Mouse (Mus musculus) hindbrain, postnatal 0 days (tissue): Measurements from ENCODE around the gene Cox19. TPM values are rescaled to one million over a fixed set of nuclear protein-coding genes. Genes with fewer than 3 reads are reported as not detected.

Source experiments
- ATAC-seq: fragments of 200-750 bp; cut with Nextera tagmentation; 2 replicates; pipeline ENCODE4 v1.8.0; 2017; ENCODE audit warnings: mild to moderate bottlenecking, moderate TSS enrichment, moderate library complexity
- DNase-seq: peaks from one replicate; pipeline ENCODE4 v3.0.0-alpha.2; 2015; ENCODE audit warnings: low spot score
- H3K27ac ChIP-seq: fragments of 300-500 bp; sonication (generic); 2 replicates; pipeline ENCODE4 v1.5.1; 2014; ENCODE audit warnings: mild to moderate bottlenecking
- H3K27me3 ChIP-seq: fragments of 300-500 bp; sonication (generic); 2 replicates; pipeline ENCODE4 v1.6.1; 2014; ENCODE audit warnings: low read length, mixed read lengths; ENCODE audit not compliant: insufficient read depth
- H3K36me3 ChIP-seq: fragments of 300-500 bp; sonication (generic); 2 replicates; pipeline ENCODE4 v1.6.1; 2014; ENCODE audit warnings: low read length, mixed read lengths; ENCODE audit not compliant: insufficient read depth
- H3K4me1 ChIP-seq: fragments of 300-500 bp; sonication (generic); 2 replicates; pipeline ENCODE4 v1.6.1; 2014; ENCODE audit warnings: antibody characterized with exemption, low read length, mixed read lengths; ENCODE audit not compliant: insufficient read depth
- H3K4me2 ChIP-seq: fragments of 300-500 bp; sonication (generic); 2 replicates; pipeline ENCODE4 v1.6.1; 2014; ENCODE audit warnings: low read depth, mild to moderate bottlenecking, low read length, moderate library complexity, mixed read lengths
- H3K4me3 ChIP-seq: fragments of 300-500 bp; sonication (generic); 2 replicates; pipeline ENCODE4 v1.5.1; 2014; ENCODE audit warnings: low read length
- H3K9ac ChIP-seq: fragments of 300-500 bp; sonication (generic); replicated peaks from 2 replicates; pipeline ENCODE4 v1.6.1; 2014; ENCODE audit warnings: mild to moderate bottlenecking, low read length, moderate library complexity, mixed read lengths
- H3K9me3 ChIP-seq: fragments of 300-500 bp; sonication (generic); 2 replicates; pipeline ENCODE4 v1.6.1; 2016; ENCODE audit warnings: low read length, mixed read lengths
- CTCF ChIP-seq: IDR thresholded peaks from 2 replicates; pipeline ENCODE4 v1.5.1; 2016; ENCODE audit warnings: antibody characterized with exemption, control low read depth, low read depth
- WGBS: fragments of 180-500 bp; shearing (Covaris S2); extraction: QIAGEN DNeasy Blood & Tissue Kit; methylation state at CpG from one replicate; pipeline ENCODE4 v1.1.7; 2014; 5-methylcytosine and 5-hydroxymethylcytosine counted together
- polyA plus RNA-seq: library from polyadenylated mRNA; unstranded; fragments of >200 nt; fragmentation: Nextera tagmentation; extraction: Ambion mirVana; gene quantifications from 2 replicates; pipeline ENCODE4 v1.2.1, GENCODE M21; 2015
- total RNA-seq: library from RNA; depleted of rRNA; stranded (reverse); fragments of >200 nt; gene quantifications from 2 replicates; pipeline ENCODE4 v1.2.3, GENCODE M21; 2014

Cox19 gene
- total and polyA plus RNA-seq, 2 experiments from 2014 or later = 91.0 to 93.7 TPM

- ATAC-seq = no peak
- 64% methylated on average over 6 of the region's 6 CpGs for WGBS
- H3K9ac ChIP-seq = no peak within 1 kb of the TSS
Measured at GRCm38 (mm10) chr5:139352317-139352716, 1.1 kb upstream of the Cox19 start, which contains the start of gene Cyp2w1. Gene Cyp2w1, plus strand, starts transcription at chr5:139352617.

GRCm38 (mm10) chr5:139351628-139352027, 410 bp upstream of the Cox19 start:
- WGBS = 37% methylated on average over 8 of the region's 8 CpGs
- no peak for ATAC-seq
- no peak for DNase-seq
- Histone ChIP-seq H3K27me3 (no peaks in the 10 kb centered on the region), H3K4me1 (no peaks in the 10 kb centered on the region), H3K36me3 (no peaks in the 10 kb centered on the region), H3K27ac (no peak overlapping the region), H3K9ac (no peak overlapping the region), H3K9me3 (no peaks in the 10 kb centered on the region), H3K4me3 (no peak overlapping the region), H3K4me2 (no peak overlapping the region)
- TF ChIP-seq CTCF = no peak

More at GRCm38 (mm10) chr5:139352317-139352716, 1.1 kb upstream of the Cox19 start, which contains the start of gene Cyp2w1:
- Histone ChIP-seq H3K4me3 (no peak within 1 kb of the TSS), H3K36me3 (no peaks in the 10 kb centered on the region), H3K9me3 (no peaks in the 10 kb centered on the region), H3K27ac (no peak within 1 kb of the TSS), H3K4me1 (no peaks in the 10 kb centered on the region), H3K4me2 (no peak within 1 kb of the TSS), H3K27me3 (no peaks in the 10 kb centered on the region)
- DNase-seq = no peak
- no peak for TF ChIP-seq CTCF

GRCm38 (mm10) chr5:139349713-139350112, 1.5 kb downstream of the Cox19 start:
- no peak overlapping the region for H3K27ac ChIP-seq
- 77% methylated on average over 6 of the region's 6 CpGs for WGBS
- H3K9ac ChIP-seq = no peak overlapping the region

GRCm38 (mm10) chr5:139347225-139347624, 4.0 kb downstream of the Cox19 start:
- no peaks in the 10 kb centered on the region for H3K9me3 ChIP-seq
- WGBS = 20% methylated on average over 1 of the region's 1 CpGs
- TF ChIP-seq CTCF = no peak
- DNase-seq (no peak), ATAC-seq (no peak)
- H3K36me3 ChIP-seq = peaks cover 5% of the 10 kb centered on the region; the same call in 1 of the 2 replicates
- no peak overlapping the region for H3K4me3 ChIP-seq
- peaks cover 5% of the 10 kb centered on the region for H3K4me1 ChIP-seq
- no peak overlapping the region for H3K9ac ChIP-seq
- H3K27me3 ChIP-seq = no peaks in the 10 kb centered on the region
- H3K27ac ChIP-seq = no peak overlapping the region
- H3K4me2 ChIP-seq = no peak overlapping the region

More at GRCm38 (mm10) chr5:139349713-139350112, 1.5 kb downstream of the Cox19 start:
- Histone ChIP-seq H3K4me1 (no peaks in the 10 kb centered on the region), H3K36me3 (no peaks in the 10 kb centered on the region), H3K4me2 (no peak overlapping the region), H3K4me3 (no peak overlapping the region), H3K27me3 (no peaks in the 10 kb centered on the region), H3K9me3 (no peaks in the 10 kb centered on the region)
- ATAC-seq (no peak), DNase-seq (no peak)
- TF ChIP-seq CTCF = no peak

- Histone ChIP-seq H3K36me3 (peaks cover 16% of the 10 kb centered on the region), H3K27ac (peak overlapping the region; percentile 81), H3K4me2 (peak overlapping the region; percentile 82), H3K27me3 (no peaks in the 10 kb centered on the region), H3K4me1 (peaks cover 5% of the 10 kb centered on the region), H3K9ac (peak overlapping the region; percentile 92), H3K4me3 (peak overlapping the region; percentile 89), H3K9me3 (no peaks in the 10 kb centered on the region)
- WGBS = 13% methylated on average over 5 of the region's 5 CpGs
- TF ChIP-seq CTCF = no peak
- ATAC-seq = peak; percentile 65
- no peak for DNase-seq
Measured at GRCm38 (mm10) chr5:139345364-139345714, 5.9 kb downstream of the Cox19 start.

- DNase-seq (peak; percentile 95), ATAC-seq (peak; percentile 94)
- Histone ChIP-seq H3K4me1 (peaks cover 5% of the 10 kb centered on the region), H3K4me3 (peak overlapping the region; percentile 89), H3K27me3 (no peaks in the 10 kb centered on the region), H3K36me3 (peaks cover 22% of the 10 kb centered on the region), H3K27ac (peak overlapping the region; percentile 81), H3K9me3 (no peaks in the 10 kb centered on the region), H3K4me2 (peak overlapping the region; percentile 82), H3K9ac (peak overlapping the region; percentile 92)
- no peak for TF ChIP-seq CTCF
- WGBS = under 1% methylated on average over 33 of the region's 33 CpGs
Measured at GRCm38 (mm10) chr5:139344687-139345363, 6.4 kb downstream of the Cox19 start.
